Mouse (Mus musculus) MEL (cell line): ENCODE data around the gene Hecw2. TPM values are rescaled to one million over a fixed set of nuclear protein-coding genes. Genes with fewer than 3 reads are reported as not detected.

Source experiments
- DNase-seq: peaks from one replicate; pipeline ENCODE4 v3.0.0; 2011; ENCODE audit warnings: low read depth, low spot score
- H3K27ac ChIP-seq: 2 replicates; pipeline ENCODE4 v1.5.1; 2012; ENCODE audit warnings: low read depth, mild to moderate bottlenecking, control low read depth, low read length, moderate library complexity; ENCODE audit not compliant: control insufficient read depth
- H3K27me3 ChIP-seq, 2 experiments: fragments of 150-350 bp in 1 of 2; sonication (generic) in 1 of 2; 2 replicates each; pipeline ENCODE4 v1.6.1; 2012; ENCODE audit warnings: low read length in 2 of 2, mild to moderate bottlenecking in 2 of 2, improper control_type of control experiment in 1 of 2, moderate library complexity in 1 of 2; ENCODE audit not compliant: insufficient read depth in 2 of 2, control insufficient read depth in 1 of 2
- H3K36me3 ChIP-seq, 2 experiments: 2 replicates each; pipeline ENCODE4 v1.6.1; 2012 to 2014; ENCODE audit warnings: low read length in 2 of 2, improper control_type of control experiment in 1 of 2, inconsistent platforms in 1 of 2, mild to moderate bottlenecking in 1 of 2; ENCODE audit not compliant: insufficient read depth in 2 of 2, control insufficient read depth in 1 of 2
- H3K4me1 ChIP-seq, 2 experiments: fragments of 150-350 bp in 1 of 2; sonication (generic) in 1 of 2; 2 replicates each; pipeline ENCODE4 v1.6.1; 2012; ENCODE audit warnings: low read length in 2 of 2, improper control_type of control experiment in 1 of 2, mild to moderate bottlenecking in 1 of 2; ENCODE audit not compliant: insufficient read depth in 2 of 2, control insufficient read depth in 1 of 2
- H3K4me3 ChIP-seq, 2 experiments: fragments of 150-350 bp in 1 of 2; sonication (generic) in 1 of 2; 2 replicates each; pipeline ENCODE4 v1.5.1; 2012; ENCODE audit warnings: low read depth in 2 of 2, low read length in 2 of 2, mild to moderate bottlenecking in 2 of 2, moderate library complexity in 2 of 2, control low read depth in 1 of 2, improper control_type of control experiment in 1 of 2; ENCODE audit not compliant: control insufficient read depth in 1 of 2, insufficient read depth in 1 of 2
- H3K79me2 ChIP-seq: 2 replicates; pipeline ENCODE4 v1.6.1; 2012; ENCODE audit warnings: mild to moderate bottlenecking, low read length, moderate library complexity; ENCODE audit not compliant: control insufficient read depth, poor library complexity, insufficient read depth
- H3K9ac ChIP-seq: 2 replicates; pipeline ENCODE4 v1.6.1; 2012; ENCODE audit warnings: low read depth, mild to moderate bottlenecking, control low read depth, low read length, moderate library complexity; ENCODE audit not compliant: control insufficient read depth, poor library complexity, severe bottlenecking
- H3K9me3 ChIP-seq: fragments of 150-350 bp; sonication (generic); replicated peaks from 2 replicates; pipeline ENCODE4 v1.6.1; 2012; ENCODE audit warnings: mild to moderate bottlenecking, low read length, improper control_type of control experiment, moderate library complexity; ENCODE audit not compliant: insufficient read depth
- CHD2 ChIP-seq: IDR thresholded peaks from 2 replicates; pipeline ENCODE4 v1.6.1; 2011; ENCODE audit warnings: low read length, improper control_type of control experiment
- CTCF ChIP-seq, 3 experiments: IDR thresholded peaks in 2 of 3; conservative IDR thresholded peaks in 1 of 3; 2 replicates each; pipeline ENCODE4 v1.5.1; 2011 to 2012; ENCODE audit warnings: low read length in 3 of 3, low read depth in 2 of 3, mild to moderate bottlenecking in 2 of 3, improper control_type of control experiment in 1 of 3, inconsistent platforms in 1 of 3, mixed read lengths in 1 of 3, moderate library complexity in 1 of 3; ENCODE audit not compliant: control insufficient read depth in 1 of 3, insufficient read depth in 1 of 3, poor library complexity in 1 of 3, severe bottlenecking in 1 of 3
- ETS1 ChIP-seq: IDR thresholded peaks from 2 replicates; pipeline ENCODE4 v1.6.1; 2012; ENCODE audit warnings: low read depth, mild to moderate bottlenecking, inconsistent platforms, low read length, improper control_type of control experiment, moderate library complexity
- HCFC1 ChIP-seq: IDR thresholded peaks from 2 replicates; pipeline ENCODE4 v1.6.1; 2012; ENCODE audit warnings: low read depth, mild to moderate bottlenecking, inconsistent platforms, low read length, improper control_type of control experiment, moderate library complexity
- MAX ChIP-seq: IDR thresholded peaks from 2 replicates; pipeline ENCODE4 v1.6.1; 2011; ENCODE audit warnings: low read length, improper control_type of control experiment
- MAZ ChIP-seq: IDR thresholded peaks from 2 replicates; pipeline ENCODE4 v1.6.1; 2012; ENCODE audit warnings: low read depth, mild to moderate bottlenecking, inconsistent platforms, low read length, improper control_type of control experiment
- MEF2A ChIP-seq: IDR thresholded peaks from 2 replicates; pipeline ENCODE4 v1.6.1; 2014; ENCODE audit warnings: low read depth, mild to moderate bottlenecking, inconsistent platforms, low read length, improper control_type of control experiment; ENCODE audit not compliant: poor library complexity, insufficient replicate concordance, severe bottlenecking; ENCODE audit errors: extremely low read depth
- MXI1 ChIP-seq: IDR thresholded peaks from 2 replicates; pipeline ENCODE4 v1.6.1; 2011; ENCODE audit warnings: mild to moderate bottlenecking, low read depth, low read length, improper control_type of control experiment
- POLR2A ChIP-seq, 2 experiments: IDR thresholded peaks; 2 replicates each; pipeline ENCODE4 v1.6.1; 2011 to 2012; ENCODE audit warnings: low read length in 2 of 2, mild to moderate bottlenecking in 2 of 2, control low read depth in 1 of 2, improper control_type of control experiment in 1 of 2, low read depth in 1 of 2, moderate library complexity in 1 of 2; ENCODE audit not compliant: control insufficient read depth in 1 of 2, insufficient read depth in 1 of 2, poor library complexity in 1 of 2
- POLR2AphosphoS2 ChIP-seq: IDR thresholded peaks from 2 replicates; pipeline ENCODE4 v1.6.1; 2011; ENCODE audit warnings: low read length, improper control_type of control experiment
- RCOR1 ChIP-seq: IDR thresholded peaks from 2 replicates; pipeline ENCODE4 v1.6.1; 2012; ENCODE audit warnings: low read depth, mild to moderate bottlenecking, inconsistent platforms, low read length, improper control_type of control experiment
- UBTF ChIP-seq: IDR thresholded peaks from 2 replicates; pipeline ENCODE4 v1.6.1; 2012; ENCODE audit warnings: low read depth, mild to moderate bottlenecking, inconsistent platforms, low read length, improper control_type of control experiment, moderate library complexity, borderline replicate concordance; ENCODE audit not compliant: insufficient read depth
- USF2 ChIP-seq, 2 experiments: IDR thresholded peaks; 2 replicates each; pipeline ENCODE4 v1.6.1; 2011 to 2012; ENCODE audit warnings: improper control_type of control experiment in 2 of 2, low read length in 2 of 2, borderline replicate concordance in 1 of 2, inconsistent platforms in 1 of 2, low read depth in 1 of 2, mild to moderate bottlenecking in 1 of 2; ENCODE audit not compliant: insufficient read depth in 1 of 2
- ZC3H11A ChIP-seq: IDR thresholded peaks from 2 replicates; pipeline ENCODE4 v1.6.1; 2012; ENCODE audit warnings: low read depth, mild to moderate bottlenecking, inconsistent platforms, low read length, improper control_type of control experiment
- ZMIZ1 ChIP-seq: IDR thresholded peaks from 2 replicates; pipeline ENCODE4 v1.6.1; 2012; ENCODE audit warnings: low read depth, mild to moderate bottlenecking, inconsistent platforms, low read length, improper control_type of control experiment, moderate library complexity
- polyA plus RNA-seq, 2 experiments: library from polyadenylated mRNA; stranded (reverse) in 1 of 2; unstranded in 1 of 2; fragments of >175 nt in 1 of 2; fragments of >200 nt in 1 of 2; gene quantifications; 2 replicates each; pipeline versions ENCODE4 v1.2.1 to v1.2.4; 2012; ENCODE audit warnings: low replicate concordance in 2 of 2, low read depth in 1 of 2; ENCODE audit not compliant: insufficient read length in 2 of 2, insufficient read depth in 1 of 2, missing spikeins in 1 of 2
- total RNA-seq: library from RNA; depleted of rRNA; stranded (reverse); fragments of 300-350 nt; gene quantifications from 2 replicates; pipeline ENCODE4 v1.2.3, GENCODE M21; 2012

The Hecw2 gene
- total and polyA plus RNA-seq, 3 experiments = not detected

GRCm38 (mm10) chr1:54126991-54127742 is 67.8 kb downstream of the Hecw2 start:
- H3K4me3 ChIP-seq = no peak overlapping the region

GRCm38 (mm10) chr1:54122551-54122950 is 72.4 kb downstream of the Hecw2 start:
- Histone ChIP-seq H3K79me2 (no peaks in the 10 kb centered on the region), H3K27me3 (no peaks in the 10 kb centered on the region), H3K36me3 (no peaks in the 10 kb centered on the region), H3K4me3 (no peak overlapping the region), H3K9ac (no peak overlapping the region), H3K4me1 (no peaks in the 10 kb centered on the region), H3K9me3 (no peaks in the 10 kb centered on the region), H3K27ac (no peak overlapping the region)
- DNase-seq = no peak
- TF ChIP-seq HCFC1 = no peak
- TF ChIP-seq CTCF (IDR thresholded peaks at IDR 0.05 in 2 of 3, conservative IDR thresholded peaks at IDR 0.05 in 1 of 3; ENCODE audit: control insufficient read depth in 1 of 3, insufficient read depth in 1 of 3, low read depth in 2 of 3, low read length in 3 of 3, poor library complexity in 1 of 3, severe bottlenecking in 1 of 3) = no peak
- no peak for TF ChIP-seq POLR2A (IDR thresholded peaks at IDR 0.05; ENCODE audit: control insufficient read depth in 1 of 2, insufficient read depth in 1 of 2, low read depth in 1 of 2, low read length in 2 of 2, poor library complexity in 1 of 2)
- no peak for TF ChIP-seq MAX
- TF ChIP-seq RCOR1 = no peak
- no peak for TF ChIP-seq CHD2
- no peak for TF ChIP-seq ZC3H11A
- TF ChIP-seq MEF2A = no peak
- no peak for TF ChIP-seq MXI1
- TF ChIP-seq MAZ = no peak
- no peak for TF ChIP-seq ETS1
- no peak for TF ChIP-seq USF2 (IDR thresholded peaks at IDR 0.05; ENCODE audit: borderline replicate concordance in 1 of 2, insufficient read depth in 1 of 2, low read depth in 1 of 2, low read length in 2 of 2)

More at GRCm38 (mm10) chr1:54126991-54127742, 67.8 kb downstream of the Hecw2 start:
- Histone ChIP-seq H3K9me3 (no peaks in the 10 kb centered on the region), H3K9ac (no peak overlapping the region), H3K27me3 (no peaks in the 10 kb centered on the region), H3K79me2 (no peaks in the 10 kb centered on the region)
- TF ChIP-seq POLR2AphosphoS2 = no peak
- TF ChIP-seq, all 39 proteins: peak for 0
- H3K4me1 ChIP-seq = no peaks in the 10 kb centered on the region
- no peak overlapping the region for H3K27ac ChIP-seq
- H3K36me3 ChIP-seq = no peaks in the 10 kb centered on the region
- DNase-seq = no peak

- Histone ChIP-seq H3K27ac (no peak overlapping the region), H3K9me3 (no peaks in the 10 kb centered on the region), H3K4me1 (no peaks in the 10 kb centered on the region), H3K79me2 (no peaks in the 10 kb centered on the region), H3K36me3 (no peaks in the 10 kb centered on the region), H3K4me3 (no peak overlapping the region), H3K9ac (no peak overlapping the region), H3K27me3 (no peaks in the 10 kb centered on the region)
- no peak for DNase-seq
- no peak for TF ChIP-seq CTCF (IDR thresholded peaks at IDR 0.05 in 2 of 3, conservative IDR thresholded peaks at IDR 0.05 in 1 of 3; ENCODE audit: control insufficient read depth in 1 of 3, insufficient read depth in 1 of 3, low read depth in 2 of 3, low read length in 3 of 3, poor library complexity in 1 of 3, severe bottlenecking in 1 of 3)
- TF ChIP-seq UBTF = no peak
- TF ChIP-seq ZMIZ1 = no peak
Measured at GRCm38 (mm10) chr1:54121071-54121730, 73.8 kb downstream of the Hecw2 start.
